Mouse (Mus musculus): ENCODE results near the gene Ooep. TPM values are rescaled to one million over a fixed set of nuclear protein-coding genes. Genes with fewer than 3 reads are reported as not detected.

Ooep gene
- polyA plus RNA-seq (2015; fragmentation: Nextera tagmentation; extraction: Ambion mirVana), result 0.37 and 0.50 TPM in 2 replicates

DNA sequence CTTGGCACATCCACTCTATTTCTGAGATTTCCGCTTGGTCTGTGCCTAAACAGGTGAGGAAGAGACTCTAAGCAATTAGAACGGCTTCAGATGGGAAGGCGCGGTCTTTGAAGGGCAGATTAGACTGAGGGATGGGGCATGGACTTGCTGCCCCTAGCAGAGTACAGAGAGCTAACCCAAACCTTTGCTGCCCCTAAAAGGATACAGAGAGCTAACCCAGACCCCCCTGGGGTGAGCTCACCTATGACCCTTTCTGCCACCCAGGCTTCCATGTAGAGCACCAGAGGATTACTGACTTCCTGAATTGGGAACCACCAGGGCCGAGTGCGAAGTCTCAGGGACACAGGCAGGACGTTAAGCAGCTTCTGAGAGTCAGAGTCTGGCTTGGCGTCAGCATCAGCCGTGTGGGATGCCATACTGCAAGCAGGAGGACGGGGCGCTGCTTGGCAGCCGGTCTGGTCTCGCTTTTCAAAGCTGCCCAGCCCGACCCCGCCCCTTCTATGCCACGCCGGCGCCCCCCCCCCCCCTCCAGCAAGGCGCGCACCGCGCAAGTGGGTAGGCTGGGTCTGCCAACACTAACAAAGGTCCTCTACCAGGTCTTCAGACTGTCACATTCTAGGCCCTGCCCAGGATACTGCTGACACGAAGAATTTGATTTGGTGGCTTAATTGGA, at the start of gene Ooep:
Gene Ooep, minus strand, starts transcription at position 613 of the 673 bp plus-strand sequence.
- Histone ChIP-seq H3K9ac (no peak within 1 kb of the TSS), H3K27me3 (replicated peaks) (no peaks in the 10 kb centered on the region)
- 6% methylated on average over 23 of the region's 23 CpGs for WGBS

DNA sequence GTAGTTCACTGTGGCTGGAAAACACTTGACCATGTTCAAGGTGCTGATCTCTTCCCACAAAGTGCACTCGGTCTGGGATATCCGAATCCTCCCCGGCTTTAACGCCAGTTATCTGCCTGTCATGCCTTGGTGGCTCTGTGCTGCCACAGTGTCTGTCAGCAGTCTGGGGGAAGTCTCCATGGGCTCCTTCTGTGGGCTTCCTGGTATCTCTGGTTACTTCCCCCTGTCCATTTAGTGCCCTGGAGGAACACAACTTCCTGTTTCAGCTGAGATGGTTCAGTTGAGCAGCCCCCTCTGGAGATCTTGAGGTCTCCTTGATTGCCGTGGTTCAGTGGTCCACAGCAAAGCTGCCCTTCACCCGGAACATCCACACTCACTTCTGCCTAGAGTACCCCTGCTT, 49.7 kb upstream of the Ooep start:
- H3K4me2 ChIP-seq, result peak overlapping the region; percentile 62; the same call in 1 of the 2 replicates
- H3K4me1 ChIP-seq, result no peaks in the 10 kb centered on the region
- no peak for ATAC-seq (ENCODE audit: insufficient read depth, low FRiP score, low read depth)
- no peaks in the 10 kb centered on the region for H3K9me3 ChIP-seq
- H3K36me3 ChIP-seq, result no peaks in the 10 kb centered on the region
- H3K4me3 ChIP-seq (replicated peaks), result no peak overlapping the region
- H3K27me3 ChIP-seq (replicated peaks), result no peaks in the 10 kb centered on the region
- no peak overlapping the region for H3K9ac ChIP-seq
- 83% methylated on average over 6 of the region's 6 CpGs for WGBS
- H3K27ac ChIP-seq, result no peak overlapping the region

More for the DNA sequence above, at the start of gene Ooep:
- peak; percentile 56; the same call in 1 of the 2 replicates for ATAC-seq (ENCODE audit: insufficient read depth, low FRiP score, low read depth)
- Histone ChIP-seq H3K9me3 (no peaks in the 10 kb centered on the region), H3K4me2 (peak within 1 kb of the TSS; percentile 56), H3K27ac (no peak within 1 kb of the TSS), H3K4me3 (replicated peaks) (peak within 1 kb of the TSS; percentile 27), H3K4me1 (peaks cover 7% of the 10 kb centered on the region), H3K36me3 (no peaks in the 10 kb centered on the region)

DNA sequence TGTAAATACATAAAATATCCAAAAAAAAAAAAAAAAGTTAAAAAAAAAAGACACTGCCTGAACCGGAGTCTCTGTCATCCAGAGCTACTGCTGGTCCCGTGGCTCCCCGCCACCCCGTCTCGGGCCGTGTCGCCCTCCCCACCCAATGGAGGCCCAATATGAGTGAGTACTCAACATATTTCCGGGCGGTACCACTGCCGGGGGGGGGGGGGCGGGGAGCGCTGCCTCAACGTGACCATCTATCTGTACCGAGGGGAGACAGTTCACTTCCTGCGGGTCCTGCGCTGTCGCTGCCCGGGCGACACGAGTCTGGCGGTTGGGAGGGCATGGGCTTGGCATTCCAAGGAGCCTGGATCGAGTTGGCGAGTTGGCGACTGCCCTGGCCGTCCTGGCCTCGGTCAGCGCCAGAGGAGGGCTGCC, 48.8 kb upstream of the Ooep start:
- no peak overlapping the region for H3K27ac ChIP-seq
- ATAC-seq (ENCODE audit: insufficient read depth, low FRiP score, low read depth), result no peak; the same call in 1 of the 2 replicates
- WGBS, result 12% methylated on average over 26 of the region's 27 CpGs

DNA sequence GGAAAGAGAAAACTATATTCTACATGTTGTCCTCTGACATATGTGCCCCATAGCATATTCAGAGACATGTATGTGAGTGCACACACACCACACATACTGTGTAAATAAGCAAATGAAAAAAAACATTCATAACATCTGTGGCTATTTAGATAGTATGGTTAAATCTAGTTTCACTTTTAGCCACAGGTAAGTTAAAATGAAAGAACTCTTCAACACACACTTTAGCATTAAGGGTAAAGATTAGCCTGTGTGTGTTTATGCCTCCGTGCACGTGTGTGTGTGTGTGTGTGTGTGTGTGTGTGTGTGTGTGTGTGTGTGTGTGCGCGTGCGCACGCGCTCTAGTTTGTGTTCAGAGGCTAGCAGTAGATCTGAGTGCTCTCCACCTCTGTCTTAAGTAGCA, 23.1 kb upstream of the Ooep start:
- peaks cover 5% of the 10 kb centered on the region for H3K27me3 ChIP-seq (replicated peaks)
- WGBS, result 95% methylated on average over 7 of the region's 7 CpGs
- no peaks in the 10 kb centered on the region for H3K9me3 ChIP-seq
- no peak overlapping the region for H3K4me2 ChIP-seq
- H3K4me3 ChIP-seq (replicated peaks), result no peak overlapping the region
- ATAC-seq (ENCODE audit: insufficient read depth, low FRiP score, low read depth), result no peak
- no peak overlapping the region for H3K27ac ChIP-seq
- H3K9ac ChIP-seq, result no peak overlapping the region
- H3K4me1 ChIP-seq, result no peaks in the 10 kb centered on the region
- no peaks in the 10 kb centered on the region for H3K36me3 ChIP-seq

More for the DNA sequence above, 48.8 kb upstream of the Ooep start:
- peak overlapping the region; percentile 62 for H3K4me2 ChIP-seq
- H3K4me3 ChIP-seq (replicated peaks), result peak overlapping the region; percentile 25
- H3K4me1 ChIP-seq, result no peaks in the 10 kb centered on the region
- H3K9me3 ChIP-seq, result no peaks in the 10 kb centered on the region
- no peak overlapping the region for H3K9ac ChIP-seq
- H3K36me3 ChIP-seq, result no peaks in the 10 kb centered on the region
- no peaks in the 10 kb centered on the region for H3K27me3 ChIP-seq (replicated peaks)

DNA sequence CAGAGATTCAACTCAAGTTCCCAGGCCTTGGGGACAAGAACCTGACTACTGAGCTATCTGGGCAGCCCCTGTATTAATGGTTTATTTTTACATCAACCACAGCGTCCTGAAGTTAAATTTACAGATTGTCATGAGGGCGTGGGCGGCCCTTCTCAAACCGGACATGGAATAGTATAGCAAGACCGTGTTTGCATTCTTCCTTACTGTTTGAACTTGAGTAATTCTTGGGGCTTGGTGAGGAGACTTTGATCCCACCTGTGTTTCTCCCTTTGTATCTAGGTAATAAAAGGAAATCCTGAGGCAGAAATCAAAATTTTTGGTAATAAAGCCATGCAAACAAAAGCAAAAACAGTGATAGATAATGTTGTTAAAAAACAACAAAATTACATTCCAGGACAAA, 22.0 kb upstream of the Ooep start:
- Histone ChIP-seq H3K27ac (no peak overlapping the region), H3K9ac (no peak overlapping the region), H3K27me3 (replicated peaks) (peaks cover 16% of the 10 kb centered on the region), H3K4me2 (no peak overlapping the region), H3K4me3 (replicated peaks) (no peak overlapping the region), H3K9me3 (no peaks in the 10 kb centered on the region), H3K36me3 (no peaks in the 10 kb centered on the region), H3K4me1 (peaks cover 7% of the 10 kb centered on the region; the same call in 1 of the 2 replicates)
- ATAC-seq (ENCODE audit: insufficient read depth, low FRiP score, low read depth), result no peak
- 62% methylated on average over 5 of the region's 5 CpGs for WGBS

DNA sequence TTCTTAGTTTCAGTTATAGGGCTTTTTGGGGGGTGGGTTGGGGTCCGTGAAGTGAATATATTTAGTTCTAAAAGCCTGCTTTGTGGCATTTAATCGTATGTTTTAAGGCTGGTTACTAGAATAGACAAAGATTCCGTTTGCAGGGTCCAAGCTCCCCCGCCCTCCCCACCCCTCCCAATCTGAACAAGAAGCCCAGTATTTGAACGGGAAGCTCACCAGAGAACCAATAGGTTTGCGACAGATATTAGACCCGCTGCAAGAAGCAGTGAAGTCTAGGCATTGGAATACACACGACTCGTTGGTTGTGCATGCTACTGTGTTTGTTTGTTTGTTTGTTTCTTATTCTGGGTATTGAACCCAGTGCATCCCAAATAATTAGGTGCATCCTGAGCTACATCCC, 18.0 kb upstream of the Ooep start:
- Histone ChIP-seq H3K27ac (no peak overlapping the region), H3K36me3 (no peaks in the 10 kb centered on the region), H3K27me3 (replicated peaks) (peaks cover 48% of the 10 kb centered on the region), H3K4me3 (replicated peaks) (peak overlapping the region; percentile 45), H3K9me3 (no peaks in the 10 kb centered on the region), H3K9ac (no peak overlapping the region), H3K4me1 (peaks cover 9% of the 10 kb centered on the region; the same call in 1 of the 2 replicates), H3K4me2 (peak overlapping the region; percentile 70; the same call in 1 of the 2 replicates)
- no peak for ATAC-seq (ENCODE audit: insufficient read depth, low FRiP score, low read depth)
- whole genome bisulfite sequencing, result 55% methylated on average over 9 of the region's 9 CpGs

DNA sequence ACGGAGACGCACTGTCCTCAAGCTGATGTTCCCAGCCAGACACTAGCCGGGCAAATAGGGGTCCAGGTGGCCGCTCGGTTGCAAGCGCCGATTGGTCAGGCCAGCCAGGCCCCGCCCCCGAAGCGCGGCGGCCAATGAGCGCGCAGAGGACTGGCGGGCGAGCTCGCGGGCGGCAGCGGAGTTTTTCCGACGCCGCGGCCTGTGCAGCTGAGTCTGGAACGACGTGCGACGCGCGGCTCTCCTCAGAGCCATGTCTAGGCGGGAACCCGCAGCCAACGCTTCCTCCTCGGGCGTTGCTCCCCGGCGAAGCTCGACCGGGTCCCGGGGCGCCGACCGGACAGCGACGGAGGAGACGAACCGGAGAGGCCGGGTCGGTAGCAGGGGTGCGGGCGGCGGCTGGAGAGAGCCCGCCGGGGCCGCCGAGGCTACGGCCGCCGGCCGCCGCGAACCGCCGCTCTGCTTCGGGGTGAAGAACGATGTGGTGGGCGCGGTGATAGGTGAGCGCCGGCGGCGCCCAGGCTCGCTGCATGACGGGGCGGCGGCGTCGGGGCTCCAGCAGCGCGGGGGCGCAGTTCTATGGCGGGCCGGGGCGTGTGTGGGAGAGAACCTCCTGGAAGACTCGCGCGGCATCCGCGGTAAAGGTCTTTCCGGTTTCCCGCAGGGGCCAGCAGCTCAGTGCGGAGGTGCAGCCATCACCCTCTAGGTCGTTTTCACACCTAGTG, 17.3 kb upstream of the Ooep start, which contains the start of gene Ddx43:
Gene Ddx43, plus strand, starts transcription at position 148 of the 722 bp plus-strand sequence.
- Histone ChIP-seq H3K9ac (no peak within 1 kb of the TSS), H3K4me2 (peak within 1 kb of the TSS; percentile 70), H3K4me1 (peaks cover 9% of the 10 kb centered on the region; the same call in 1 of the 2 replicates), H3K27ac (no peak within 1 kb of the TSS), H3K9me3 (no peaks in the 10 kb centered on the region), H3K36me3 (no peaks in the 10 kb centered on the region), H3K27me3 (replicated peaks) (peaks cover 48% of the 10 kb centered on the region), H3K4me3 (replicated peaks) (peak within 1 kb of the TSS; percentile 45)
- 2% methylated on average over 93 of the region's 93 CpGs for WGBS
- peak; percentile 78; the same call in 1 of the 2 replicates for ATAC-seq (ENCODE audit: insufficient read depth, low FRiP score, low read depth)

DNA sequence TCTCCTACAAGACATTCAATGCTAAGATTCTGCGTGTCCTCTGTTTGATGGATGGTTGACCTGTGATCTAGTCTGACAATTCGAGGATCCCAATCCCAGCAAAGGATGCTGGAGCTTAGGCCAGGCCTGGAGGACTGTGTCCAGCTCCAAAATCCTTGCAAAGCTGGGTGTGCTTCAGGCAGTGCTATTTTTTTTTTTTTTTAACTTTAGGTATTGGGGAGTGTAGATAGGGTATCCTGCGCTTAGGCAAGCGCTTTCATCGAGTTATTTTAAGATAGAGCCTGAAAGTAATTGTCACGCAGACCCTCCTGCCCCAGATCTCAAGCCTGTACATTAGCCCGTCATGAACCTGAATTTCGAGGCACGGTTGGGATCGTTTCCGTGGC, 16.7 kb upstream of the Ooep start:
- Histone ChIP-seq H3K36me3 (no peaks in the 10 kb centered on the region), H3K9ac (no peak overlapping the region), H3K27me3 (replicated peaks) (peaks cover 48% of the 10 kb centered on the region), H3K4me3 (replicated peaks) (peak overlapping the region; percentile 45), H3K4me1 (peaks cover 9% of the 10 kb centered on the region; the same call in 1 of the 2 replicates), H3K27ac (no peak overlapping the region), H3K4me2 (peak overlapping the region; percentile 70), H3K9me3 (no peaks in the 10 kb centered on the region)
- no peak for ATAC-seq (ENCODE audit: insufficient read depth, low FRiP score, low read depth)
- WGBS, result 31% methylated on average over 11 of the region's 11 CpGs

DNA sequence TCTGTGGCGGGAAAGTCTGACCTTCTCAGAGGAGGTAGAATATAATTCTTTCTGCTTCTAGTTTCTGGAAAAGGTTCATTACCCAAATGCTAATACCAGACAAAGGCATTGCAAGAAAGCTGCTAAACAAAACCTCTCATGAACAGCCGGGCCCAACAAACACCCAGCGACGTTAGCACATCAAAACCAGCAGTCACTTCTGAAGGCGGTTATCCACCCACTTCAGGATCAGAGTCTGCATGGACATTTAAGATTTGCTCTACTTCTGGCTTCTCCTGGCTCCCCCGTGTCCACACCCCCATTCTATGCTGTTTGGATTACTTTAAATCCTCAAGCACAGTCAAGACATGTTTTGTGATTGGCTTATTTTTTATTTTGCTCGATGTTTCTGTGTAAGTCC, 16.1 kb upstream of the Ooep start:
- H3K27ac ChIP-seq, result no peak overlapping the region
- H3K4me2 ChIP-seq, result no peak overlapping the region
- WGBS, result 62% methylated on average over 7 of the region's 7 CpGs
- H3K27me3 ChIP-seq (replicated peaks), result peaks cover 48% of the 10 kb centered on the region
- no peak for ATAC-seq (ENCODE audit: insufficient read depth, low FRiP score, low read depth)
- no peaks in the 10 kb centered on the region for H3K36me3 ChIP-seq
- no peak overlapping the region for H3K4me3 ChIP-seq (replicated peaks)
- peaks cover 9% of the 10 kb centered on the region; the same call in 1 of the 2 replicates for H3K4me1 ChIP-seq
- no peak overlapping the region for H3K9ac ChIP-seq
- H3K9me3 ChIP-seq, result no peaks in the 10 kb centered on the region

DNA sequence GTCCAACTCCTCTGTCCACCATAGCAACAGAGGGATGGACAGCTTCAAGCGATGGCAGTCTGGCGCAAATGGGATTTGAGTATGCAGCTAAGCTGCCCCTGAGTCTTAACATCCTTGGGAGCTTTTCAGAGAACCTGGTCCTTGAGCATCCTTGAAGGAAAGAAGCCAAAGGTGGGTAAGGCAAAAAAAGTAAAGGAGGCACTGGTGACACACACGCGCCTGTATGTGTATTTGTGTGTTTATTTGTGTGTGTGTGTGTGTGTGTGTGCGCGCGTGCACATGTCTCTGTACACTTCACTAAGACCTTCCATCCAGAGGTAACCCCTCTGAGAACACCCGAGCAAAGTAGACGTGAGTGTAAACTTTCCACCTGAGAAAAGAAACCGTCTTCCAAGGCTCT, 15.2 kb upstream of the Ooep start:
- no peak for ATAC-seq (ENCODE audit: insufficient read depth, low FRiP score, low read depth)
- Histone ChIP-seq H3K9ac (no peak overlapping the region), H3K36me3 (no peaks in the 10 kb centered on the region), H3K4me2 (no peak overlapping the region), H3K4me3 (replicated peaks) (no peak overlapping the region), H3K4me1 (peaks cover 9% of the 10 kb centered on the region; the same call in 1 of the 2 replicates), H3K27ac (no peak overlapping the region), H3K27me3 (replicated peaks) (peaks cover 48% of the 10 kb centered on the region), H3K9me3 (no peaks in the 10 kb centered on the region)
- 79% methylated on average over 10 of the region's 10 CpGs for WGBS

DNA sequence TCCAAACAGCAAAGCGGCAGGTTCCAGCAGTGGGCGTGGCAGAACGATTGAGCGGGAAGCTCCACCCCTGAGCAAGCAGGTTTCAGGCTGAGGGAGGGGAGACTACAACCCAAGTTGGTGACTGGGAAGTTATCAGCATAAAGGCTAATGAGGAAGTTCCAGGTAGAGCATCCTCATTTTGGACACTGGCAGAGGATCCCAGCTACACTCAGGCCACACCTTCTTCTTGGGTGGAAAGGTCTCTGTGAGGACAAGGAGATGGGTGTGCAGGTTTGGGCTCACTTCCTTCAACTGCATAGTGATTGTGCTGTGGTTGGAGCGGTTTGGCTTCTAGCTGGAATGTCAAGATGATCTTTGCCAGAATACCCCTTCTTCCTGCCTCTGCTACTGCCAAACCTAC, 11.5 kb upstream of the Ooep start:
- no peak overlapping the region for H3K9ac ChIP-seq
- peaks cover 26% of the 10 kb centered on the region for H3K27me3 ChIP-seq (replicated peaks)
- no peaks in the 10 kb centered on the region for H3K4me1 ChIP-seq
- no peaks in the 10 kb centered on the region for H3K9me3 ChIP-seq
- no peaks in the 10 kb centered on the region for H3K36me3 ChIP-seq
- WGBS, result 38% methylated on average over 5 of the region's 5 CpGs
- no peak overlapping the region for H3K4me2 ChIP-seq
- H3K4me3 ChIP-seq (replicated peaks), result no peak overlapping the region
- no peak for ATAC-seq (ENCODE audit: insufficient read depth, low FRiP score, low read depth)
- H3K27ac ChIP-seq, result no peak overlapping the region

DNA sequence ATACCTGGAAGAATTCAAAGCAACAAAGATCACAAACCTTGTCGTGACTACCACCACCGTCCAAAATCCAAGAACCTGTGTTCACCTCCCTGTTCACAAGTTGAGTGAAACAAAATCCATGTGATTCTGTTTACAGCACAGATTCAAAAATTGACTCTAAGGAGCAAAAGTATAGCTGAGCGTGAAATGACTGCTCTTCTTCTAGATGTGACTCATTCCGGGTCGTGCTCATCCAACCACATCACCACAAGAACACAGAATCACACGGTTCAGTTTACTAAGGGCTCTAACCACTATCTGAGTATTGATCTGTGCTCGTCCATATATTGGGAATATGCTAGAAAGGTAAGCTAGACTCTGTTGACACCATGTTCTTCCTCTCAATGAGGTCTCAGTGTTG, 8.4 kb upstream of the Ooep start:
- Histone ChIP-seq H3K27ac (no peak overlapping the region), H3K9me3 (no peaks in the 10 kb centered on the region), H3K4me3 (replicated peaks) (no peak overlapping the region), H3K4me1 (no peaks in the 10 kb centered on the region), H3K9ac (no peak overlapping the region), H3K27me3 (replicated peaks) (no peaks in the 10 kb centered on the region), H3K36me3 (no peaks in the 10 kb centered on the region), H3K4me2 (no peak overlapping the region)
- 84% methylated on average over 7 of the region's 7 CpGs for WGBS
- no peak for ATAC-seq (ENCODE audit: insufficient read depth, low FRiP score, low read depth)

Measured in stomach, embryonic 15.5 days (tissue).